13 mouse cellular contexts compared by ENCODE assay signal in genomic region chr19:23353881-23354401, GRCm38 (mm10).
A peak's percentile ranks its signal among the peaks of the same experiment; 100 is the strongest.
DNase-seq lines count a peak whose midpoint lies in the region; ATAC-seq and TF ChIP-seq lines count a peak whose summit lies in the region.
"Had no signal": no experiment of that assay in that cellular context is flagged by ENCODE, and none has a peak within 500 bp of the region (broad histone marks: within the 10 kb centered on the region; RNA-seq: fewer than 3 reads in every experiment).

No protein-coding gene starts in this region.

- 45% methylated on average over 9 of the region's 9 CpGs for WGBS in stomach, postnatal 0 days

- no peaks in the 10 kb centered on the region for H3K27me3 ChIP-seq in stomach, postnatal 0 days (ENCODE audit: control insufficient read depth, insufficient read depth, low read length)
- H3K27me3 ChIP-seq: limb, embryonic 15.5 days had no signal

- no peaks in the 10 kb centered on the region for H3K36me3 ChIP-seq in stomach, postnatal 0 days (ENCODE audit: control insufficient read depth, insufficient read depth, low read length)
- H3K36me3 ChIP-seq: limb, embryonic 15.5 days had no signal

- no peak for TF ChIP-seq CTCF in stomach, postnatal 0 days (IDR thresholded peaks at IDR 0.05; ENCODE audit: low read depth)

- peak; percentile 37 for DNase-seq in ovary, adult 18-20 months (ENCODE audit: low spot score)
- DNase-seq in ovary, postnatal 10 days (ENCODE audit: low spot score): no peak
- peak; percentile 34 to 47 for DNase-seq in heart, postnatal 36 days
- DNase-seq in kidney, postnatal 36 days: peak; percentile 47 to 65
- DNase-seq in stomach, postnatal 0 days (ENCODE audit: low spot score): no peak
- DNase-seq in layer of hippocampus, adult 8-10 months (ENCODE audit: low spot score in 2 of 2): no peak
- DNase-seq in cerebellum, adult 11 months: no peak
- DNase-seq: gastrocnemius, adult 2 months; midbrain, embryonic 14.5 days; thymus, postnatal 25 days had no signal

- intact Hi-C loops in heart, postnatal 36 days (cut with DNase I): no loop called here

- H3K4me3 ChIP-seq in stomach, postnatal 0 days (ENCODE audit: low read depth, low read length): no peak overlapping the region
- H3K4me3 ChIP-seq: gastrocnemius, adult 2 months; limb, embryonic 15.5 days had no signal

- no peaks in the 10 kb centered on the region; the same call in 1 of the 2 replicates for H3K4me1 ChIP-seq in stomach, postnatal 0 days (replicated peaks; ENCODE audit: control insufficient read depth, insufficient read depth)
- H3K4me1 ChIP-seq: limb, embryonic 15.5 days had no signal

- H3K27ac ChIP-seq in stomach, postnatal 0 days (replicated peaks): no peak overlapping the region
- H3K27ac ChIP-seq: gastrocnemius, adult 2 months; limb, embryonic 15.5 days had no signal

- TF ChIP-seq EP300 in stomach, postnatal 0 days (optimal IDR thresholded peaks at IDR 0.05): no peak

- H3K4me2 ChIP-seq in stomach, postnatal 0 days (replicated peaks; ENCODE audit: low read depth): no peak overlapping the region
- H3K4me2 ChIP-seq: limb, embryonic 15.5 days had no signal

- H3K9me3 ChIP-seq in stomach, postnatal 0 days (ENCODE audit: control insufficient read depth, low read length): no peaks in the 10 kb centered on the region
- H3K9me3 ChIP-seq: limb, embryonic 15.5 days had no signal

- peak; percentile 40; the same call in 1 of the 2 replicates for ATAC-seq in stomach, postnatal 0 days (ENCODE audit: low FRiP score, low TSS enrichment)
- no peak for ATAC-seq in inflammation-experienced regulatory T-cells, adult 6 months
- ATAC-seq: activated CD4-positive, CD25-positive, alpha-beta regulatory T cell, adult 4 months had no signal

- no peak overlapping the region for H3K9ac ChIP-seq in stomach, postnatal 0 days (ENCODE audit: low read length)
- H3K9ac ChIP-seq: limb, embryonic 15.5 days had no signal

Comparison
In these comparisons a context has a peak if more than half of its experiments do, and no peak if none do; other contexts are left out.
1. DNase-seq: peak in ovary, adult 18-20 months (single experiment), heart, postnatal 36 days (2 of 2) and kidney, postnatal 36 days (2 of 2); none in ovary, postnatal 10 days (single experiment), stomach, postnatal 0 days (single experiment), layer of hippocampus, adult 8-10 months (0 of 2) and cerebellum, adult 11 months (single experiment).